In genomic region chr6:101191576-101191975, GRCm38 (mm10) we compare ENCODE assay signal across 15 mouse cellular contexts.
DNase-seq lines count a peak whose midpoint lies in the region.
"Had no signal": no experiment of that assay in that cellular context is flagged by ENCODE, and none has a peak within 500 bp of the region (broad histone marks: within the 10 kb centered on the region; RNA-seq: fewer than 3 reads in every experiment).

No protein-coding gene starts in this region.

- intact Hi-C loops in left cerebral cortex, postnatal 14 days (cut with DNase I) = no loop called here

- DNase-seq in left cerebral cortex, adult 18-20 months (ENCODE audit: low spot score in 2 of 2) = peak; percentile 55 to 68
- no peak for DNase-seq in left cerebral cortex, adult 11 months (ENCODE audit: low spot score)
- peak; percentile 56 to 81 for DNase-seq in frontal cortex, adult 2 months (ENCODE audit: extremely low spot score in 1 of 2, low spot score in 1 of 2)
- peak; percentile 56 to 70 for DNase-seq in left cerebral cortex, postnatal 14 days (ENCODE audit: low spot score in 2 of 2)
- peak; percentile 78 for DNase-seq in telencephalon, adult 2 months (ENCODE audit: low read depth, low spot score)
- no peak for DNase-seq in urinary bladder, adult 2 months (ENCODE audit: low spot score)
- no peak for DNase-seq in ovary, postnatal 10 days (ENCODE audit: low spot score)
- DNase-seq: adrenal gland, postnatal 10 days; cerebellum, adult 2 months; cerebellum, postnatal 36 days; gastrocnemius, postnatal 25 days; heart, adult 2 months; kidney, adult 18-20 months; retina, postnatal 1 day; thymus, postnatal 14 days had no signal

Comparison
In these comparisons a context has a peak if more than half of its experiments do, and no peak if none do; other contexts are left out.
1. DNase-seq: peak in left cerebral cortex, adult 18-20 months (2 of 2), frontal cortex, adult 2 months (2 of 2), left cerebral cortex, postnatal 14 days (2 of 2) and telencephalon, adult 2 months (single experiment); none in left cerebral cortex, adult 11 months (single experiment), urinary bladder, adult 2 months (single experiment) and ovary, postnatal 10 days (single experiment).